Mouse (Mus musculus) stomach, postnatal 0 days (tissue): ENCODE data around the gene Atxn7l1. TPM values are rescaled to one million over a fixed set of nuclear protein-coding genes. Genes with fewer than 3 reads are reported as not detected.

Source experiments
- ATAC-seq: fragments of 200-750 bp; cut with Nextera tagmentation; 2 replicates; pipeline ENCODE4 v1.8.0; 2017; ENCODE audit not compliant: low FRiP score, low TSS enrichment
- DNase-seq: peaks from one replicate; pipeline ENCODE4 v3.0.0-alpha.2; 2016; ENCODE audit warnings: low spot score
- H3K27ac ChIP-seq: fragments of 300-500 bp; sonication (generic); replicated peaks from 2 replicates; pipeline ENCODE4 v1.5.1; 2014; ENCODE audit warnings: mild to moderate bottlenecking, control low read depth
- H3K27me3 ChIP-seq: fragments of 300-500 bp; sonication (generic); 2 replicates; pipeline ENCODE4 v1.6.1; 2014; ENCODE audit warnings: low read length; ENCODE audit not compliant: control insufficient read depth, insufficient read depth
- H3K36me3 ChIP-seq: fragments of 300-500 bp; sonication (generic); 2 replicates; pipeline ENCODE4 v1.6.1; 2014; ENCODE audit warnings: low read length, mixed read lengths; ENCODE audit not compliant: control insufficient read depth, insufficient read depth
- H3K4me1 ChIP-seq: fragments of 300-500 bp; sonication (generic); replicated peaks from 2 replicates; pipeline ENCODE4 v1.6.1; 2014; ENCODE audit warnings: antibody characterized with exemption; ENCODE audit not compliant: control insufficient read depth, insufficient read depth
- H3K4me2 ChIP-seq: fragments of 300-500 bp; sonication (generic); replicated peaks from 2 replicates; pipeline ENCODE4 v1.6.1; 2014; ENCODE audit warnings: low read depth, mild to moderate bottlenecking, control low read depth, moderate library complexity
- H3K4me3 ChIP-seq: fragments of 300-500 bp; sonication (generic); 2 replicates; pipeline ENCODE4 v1.5.1; 2014; ENCODE audit warnings: low read depth, low read length, control low read depth
- H3K9ac ChIP-seq: fragments of 300-500 bp; sonication (generic); 2 replicates; pipeline ENCODE4 v1.6.1; 2014; ENCODE audit warnings: mild to moderate bottlenecking, low read length, control low read depth, mixed read lengths
- H3K9me3 ChIP-seq: fragments of 300-500 bp; sonication (generic); 2 replicates; pipeline ENCODE4 v1.6.1; 2016; ENCODE audit warnings: low read length; ENCODE audit not compliant: control insufficient read depth
- CTCF ChIP-seq: IDR thresholded peaks from 2 replicates; pipeline ENCODE4 v1.5.1; 2016; ENCODE audit warnings: antibody characterized with exemption, low read depth, mild to moderate bottlenecking, moderate library complexity
- EP300 ChIP-seq: optimal IDR thresholded peaks from 2 replicates; pipeline ENCODE3; 2016; ENCODE audit warnings: antibody characterized with exemption
- WGBS: fragments of 180-500 bp; shearing (Covaris S2); extraction: QIAGEN DNeasy Blood & Tissue Kit; methylation state at CpG from one replicate; pipeline ENCODE4 v1.1.7; 2014; 5-methylcytosine and 5-hydroxymethylcytosine counted together
- polyA plus RNA-seq: library from polyadenylated mRNA; unstranded; fragments of >200 nt; fragmentation: Nextera tagmentation; extraction: Ambion mirVana; gene quantifications from 2 replicates; pipeline ENCODE4 v1.2.1, GENCODE M21; 2015

Gene Atxn7l1
- polyA plus RNA-seq, result 4.7 and 5.5 TPM in 2 replicates

DNA sequence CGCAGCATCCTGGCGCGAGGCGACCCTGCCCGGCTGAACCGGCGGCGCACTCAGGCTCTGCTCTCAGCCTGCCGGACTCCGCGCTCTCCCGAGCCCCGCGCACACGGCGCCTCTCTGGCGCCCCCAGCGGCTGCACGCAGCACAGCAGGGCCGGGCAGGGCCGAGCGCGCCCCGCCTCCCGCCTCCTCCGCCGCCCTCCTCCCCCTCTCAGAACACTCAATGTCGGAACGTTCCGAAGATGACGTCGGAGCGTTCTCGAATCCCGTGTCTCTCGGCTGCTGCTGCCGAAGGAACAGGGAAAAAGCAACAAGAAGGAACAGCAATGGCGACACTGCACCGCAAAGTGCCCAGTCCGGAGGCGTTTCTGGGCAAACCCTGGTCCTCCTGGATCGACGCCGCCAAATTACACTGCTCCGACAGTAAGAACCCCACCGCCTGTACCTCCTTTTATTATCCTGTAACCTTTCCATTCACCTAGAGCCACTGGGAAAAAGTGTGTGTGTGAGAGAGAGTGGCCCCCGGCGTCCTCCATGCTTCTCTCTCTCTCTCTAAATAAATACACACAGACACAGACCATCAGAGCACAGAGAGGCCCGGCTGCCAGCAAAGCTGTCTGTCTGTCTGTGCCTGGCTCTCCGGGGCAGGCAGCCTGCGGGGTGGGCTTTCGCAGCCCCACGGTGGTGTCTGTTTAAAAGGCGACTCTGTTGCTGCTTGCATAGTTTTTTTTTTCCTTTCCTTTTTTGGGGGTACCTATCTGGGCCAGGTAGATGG, at the start of gene Atxn7l1:
Gene Atxn7l1, plus strand, starts transcription at position 197 of the 771 bp plus-strand sequence.
- WGBS, result under 1% methylated on average over 53 of the region's 54 CpGs
- Histone ChIP-seq H3K4me2 (peak within 1 kb of the TSS; percentile 69), H3K4me3 (peak within 1 kb of the TSS; percentile 70), H3K27me3 (no peaks in the 10 kb centered on the region), H3K36me3 (no peaks in the 10 kb centered on the region), H3K9ac (peak within 1 kb of the TSS; percentile 90), H3K9me3 (no peaks in the 10 kb centered on the region), H3K27ac (peak within 1 kb of the TSS; percentile 86), H3K4me1 (no peaks in the 10 kb centered on the region)
- peak; percentile 93 for ATAC-seq
- TF ChIP-seq CTCF, result peak; percentile 83
- TF ChIP-seq EP300, result no peak
- DNase-seq, result peak; percentile 95

DNA sequence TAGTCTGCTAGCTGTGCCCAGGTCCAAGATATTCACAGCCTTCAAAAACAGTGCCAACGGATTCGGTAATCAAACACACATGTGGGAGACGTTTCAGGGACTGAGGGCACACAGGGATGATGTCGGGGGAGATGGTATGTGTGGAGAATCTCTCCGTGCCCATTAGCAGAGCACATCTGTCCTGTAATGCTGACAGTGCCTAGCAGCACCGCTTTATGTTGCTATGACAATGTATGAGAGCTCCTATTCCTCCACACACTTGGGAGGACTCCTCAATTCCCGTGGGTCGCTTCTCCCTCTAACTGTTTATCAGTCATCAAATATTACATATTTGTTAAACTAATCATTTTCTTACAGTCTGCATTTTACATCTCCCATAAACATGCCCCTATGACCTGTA, 45.9 kb upstream of the Atxn7l1 start:
- no peak overlapping the region for H3K4me2 ChIP-seq
- WGBS, result 53% methylated on average over 8 of the region's 8 CpGs
- H3K4me1 ChIP-seq, result peaks cover 3% of the 10 kb centered on the region; the same call in 1 of the 2 replicates
- DNase-seq (no peak), ATAC-seq (no peak)
- no peak for TF ChIP-seq EP300
- TF ChIP-seq CTCF, result no peak
- H3K36me3 ChIP-seq, result no peaks in the 10 kb centered on the region
- H3K4me3 ChIP-seq, result no peak overlapping the region
- H3K27me3 ChIP-seq, result no peaks in the 10 kb centered on the region
- no peak overlapping the region for H3K9ac ChIP-seq
- no peaks in the 10 kb centered on the region for H3K9me3 ChIP-seq
- no peak overlapping the region for H3K27ac ChIP-seq

GRCm38 (mm10) chr12:33102342-33103115, 45.0 kb upstream of the Atxn7l1 start:
- DNase-seq (peak; percentile 29), ATAC-seq (peak; percentile 83; the same call in 1 of the 2 replicates)
- 16% methylated on average over 15 of the region's 15 CpGs for WGBS
- TF ChIP-seq EP300 (no peak), CTCF (no peak)
- Histone ChIP-seq H3K4me1 (peaks cover 3% of the 10 kb centered on the region; the same call in 1 of the 2 replicates), H3K9me3 (no peaks in the 10 kb centered on the region), H3K4me3 (no peak overlapping the region), H3K27me3 (no peaks in the 10 kb centered on the region), H3K27ac (0 out of 2 replicates have a peak overlapping the region, but pooled peaks have one; percentile 14), H3K9ac (no peak overlapping the region), H3K4me2 (no peak overlapping the region), H3K36me3 (no peaks in the 10 kb centered on the region)

- no peak overlapping the region for H3K27ac ChIP-seq
- H3K27me3 ChIP-seq, result no peaks in the 10 kb centered on the region
- WGBS, result 67% methylated on average over 4 of the region's 4 CpGs
- DNase-seq (no peak), ATAC-seq (no peak)
- peaks cover 3% of the 10 kb centered on the region; the same call in 1 of the 2 replicates for H3K4me1 ChIP-seq
- TF ChIP-seq EP300 (no peak), CTCF (no peak)
- H3K4me3 ChIP-seq, result no peak overlapping the region
- no peak overlapping the region for H3K9ac ChIP-seq
- H3K36me3 ChIP-seq, result no peaks in the 10 kb centered on the region
- H3K9me3 ChIP-seq, result no peaks in the 10 kb centered on the region
- H3K4me2 ChIP-seq, result no peak overlapping the region
Observed at GRCm38 (mm10) chr12:33105724-33106123, 41.8 kb upstream of the Atxn7l1 start.

GRCm38 (mm10) chr12:33106438-33107167, 40.9 kb upstream of the Atxn7l1 start:
- TF ChIP-seq EP300 (no peak), CTCF (no peak)
- H3K9me3 ChIP-seq, result no peaks in the 10 kb centered on the region
- H3K27ac ChIP-seq, result no peak overlapping the region
- no peak overlapping the region for H3K4me2 ChIP-seq
- ATAC-seq, result no peak
- H3K4me3 ChIP-seq, result no peak overlapping the region
- H3K27me3 ChIP-seq, result no peaks in the 10 kb centered on the region
- peaks cover 5% of the 10 kb centered on the region; the same call in 1 of the 2 replicates for H3K4me1 ChIP-seq
- DNase-seq, result no peak
- H3K9ac ChIP-seq, result no peak overlapping the region
- H3K36me3 ChIP-seq, result no peaks in the 10 kb centered on the region
- 83% methylated on average over 10 of the region's 10 CpGs for WGBS
